Mouse (Mus musculus): ENCODE results near the gene Gm21964.

The Gm21964 gene

DNA sequence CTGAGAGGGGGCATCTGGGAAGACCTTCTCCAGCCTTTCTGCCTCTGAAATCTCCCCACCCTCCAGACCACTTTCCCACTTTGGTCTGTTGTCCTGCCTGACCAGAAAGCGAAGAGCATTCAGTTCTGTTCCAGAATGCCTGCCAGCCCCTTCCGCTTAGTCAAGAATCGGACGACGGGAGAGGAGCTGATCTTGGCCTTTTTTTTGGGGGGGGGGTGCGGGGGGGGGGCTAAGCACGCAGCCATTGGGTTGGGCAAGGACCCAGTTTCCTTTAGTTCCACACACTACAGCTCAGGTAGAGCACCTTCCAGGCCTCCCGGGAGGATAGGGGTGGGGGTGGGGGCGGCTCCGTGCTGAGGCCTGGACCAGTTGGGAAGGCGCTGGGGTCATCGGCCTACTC lies at the start of gene Gm21964:
Gene Gm21964 (plus strand): TSS at position 301 of the 400 bp plus-strand sequence.
- no peak for DNase-seq

DNA sequence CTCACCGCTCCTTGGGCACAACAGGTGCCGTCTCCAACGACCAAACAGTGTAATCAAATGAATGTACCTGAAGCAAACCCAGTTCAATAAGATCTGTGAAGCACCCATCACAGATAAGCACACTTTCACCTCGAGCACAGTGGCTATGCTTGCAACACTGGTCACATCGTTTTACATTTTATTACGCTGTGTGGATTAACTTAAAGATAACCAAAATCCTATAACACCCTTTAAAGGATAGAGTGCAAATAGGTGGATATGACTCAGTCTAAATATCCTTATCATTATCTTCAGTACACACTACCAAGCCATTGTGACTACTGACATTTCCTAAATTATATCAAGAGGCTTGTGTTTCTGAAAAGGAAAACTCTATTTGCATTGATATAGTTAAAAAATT lies 49.8 kb upstream of the Gm21964 start:
- DNase-seq: no peak

DNA sequence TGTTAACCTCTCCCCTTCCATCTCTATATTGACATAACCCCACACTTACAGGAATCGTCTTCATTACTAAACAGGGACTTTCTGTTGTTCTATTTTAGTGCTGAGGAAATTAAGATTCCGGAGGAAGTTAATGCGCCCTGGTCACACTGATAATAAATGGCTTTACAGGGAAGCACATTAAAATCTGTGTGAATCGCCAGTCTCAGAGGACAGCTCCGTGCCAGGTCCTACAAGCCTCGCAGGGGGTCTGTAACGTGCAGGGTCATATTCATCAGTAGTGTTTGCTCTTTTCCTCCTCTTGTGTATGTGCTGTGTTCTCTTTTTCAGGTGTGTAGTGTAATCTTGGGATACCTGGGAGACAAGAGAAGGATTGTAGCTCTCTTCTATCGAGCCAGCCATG lies 42.8 kb upstream of the Gm21964 start:
- no peak for DNase-seq

DNA sequence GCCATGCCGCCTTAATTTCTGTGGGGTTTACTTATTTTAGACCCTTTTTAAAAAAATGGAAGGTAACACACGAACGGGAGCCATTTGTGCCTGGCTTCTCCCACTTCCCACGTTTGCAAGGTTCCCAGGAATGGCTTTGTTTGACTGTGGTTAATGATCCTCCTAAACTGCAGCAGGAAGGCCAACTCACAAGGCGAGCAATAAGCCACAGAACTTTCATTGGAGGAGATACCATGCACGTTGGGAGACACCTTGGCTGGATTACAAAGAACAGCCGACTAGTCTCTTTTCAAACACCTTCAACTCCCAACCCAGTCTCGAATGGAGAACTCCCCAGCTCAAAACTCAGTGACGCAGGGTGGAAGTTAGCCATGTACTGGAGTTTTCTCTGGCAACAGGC lies 36.8 kb upstream of the Gm21964 start:
- DNase-seq: no peak

DNA sequence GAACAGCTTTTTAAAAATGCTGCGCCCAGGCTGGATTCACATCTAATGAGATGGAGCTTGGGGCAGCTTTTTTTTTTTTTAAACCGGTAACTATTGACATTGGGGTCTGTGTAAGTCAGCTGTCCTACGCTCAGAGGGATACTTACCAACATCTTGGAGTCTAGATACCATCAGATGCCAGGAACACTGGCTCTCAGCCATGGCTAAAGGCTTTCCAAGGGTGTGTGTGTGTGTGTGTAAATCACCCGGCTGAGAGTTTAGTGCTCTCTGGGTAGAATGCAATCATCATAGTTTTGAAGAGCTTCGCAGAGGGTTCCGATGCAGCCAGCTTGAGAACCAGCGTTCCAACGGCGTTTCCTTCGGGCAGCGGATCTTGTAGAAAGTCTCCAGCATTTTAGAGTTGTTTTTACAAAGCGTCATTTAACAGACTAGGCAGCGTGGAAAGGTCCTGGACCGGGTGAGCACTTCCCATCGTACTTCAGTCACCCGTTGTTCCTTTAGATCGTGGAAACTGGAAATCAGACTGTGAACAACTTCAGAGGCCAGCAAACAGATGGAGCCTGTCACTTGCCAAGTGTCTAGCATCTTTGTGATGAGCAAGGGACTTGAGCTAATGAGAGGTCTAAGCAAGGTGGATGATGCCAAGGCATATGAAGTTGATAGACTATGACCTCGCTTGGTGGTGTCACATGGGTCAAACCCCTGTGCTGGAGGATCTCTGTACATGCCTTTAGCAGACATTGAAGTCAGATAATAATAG lies 36.2 kb upstream of the Gm21964 start:
- no peak for DNase-seq

DNA sequence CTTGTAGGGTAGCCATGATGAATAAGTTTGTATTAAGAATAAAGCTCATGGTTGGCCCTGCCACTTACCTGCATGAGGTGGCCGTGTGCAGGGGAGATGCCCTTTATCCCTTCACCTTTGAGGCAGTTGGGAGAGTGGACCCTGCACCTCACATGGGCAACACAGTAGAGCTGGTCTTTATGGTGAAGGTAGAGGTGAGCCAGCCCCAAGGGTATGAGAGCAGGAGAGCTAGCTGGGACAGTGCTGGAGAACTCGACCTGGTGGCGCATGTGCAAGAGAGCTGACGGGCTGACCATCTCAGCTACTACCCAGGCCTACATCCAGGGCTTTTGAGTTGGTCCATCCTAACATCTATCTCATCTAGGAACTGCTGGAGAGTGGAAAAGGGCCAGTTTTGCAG lies 35.3 kb upstream of the Gm21964 start:
- no peak for DNase-seq

DNA sequence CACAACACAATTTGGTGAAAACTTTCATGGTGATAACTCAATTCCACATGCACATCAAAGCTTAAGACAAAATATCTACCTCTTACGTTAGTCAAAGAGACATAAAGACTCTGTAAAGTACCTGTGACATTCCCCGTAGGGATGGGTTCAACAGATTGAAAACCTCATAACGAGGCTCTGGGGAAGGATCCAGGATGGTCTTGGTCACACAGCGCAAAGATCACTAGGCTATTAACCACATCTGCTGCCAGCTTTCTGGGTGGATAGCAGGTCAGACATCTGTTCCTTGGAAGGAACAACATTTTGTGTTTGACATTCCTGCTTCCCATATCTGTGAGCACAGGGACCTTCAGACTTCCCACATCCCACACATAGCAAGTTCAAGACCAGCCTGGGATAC lies 31.3 kb upstream of the Gm21964 start:
- DNase-seq: no peak

DNA sequence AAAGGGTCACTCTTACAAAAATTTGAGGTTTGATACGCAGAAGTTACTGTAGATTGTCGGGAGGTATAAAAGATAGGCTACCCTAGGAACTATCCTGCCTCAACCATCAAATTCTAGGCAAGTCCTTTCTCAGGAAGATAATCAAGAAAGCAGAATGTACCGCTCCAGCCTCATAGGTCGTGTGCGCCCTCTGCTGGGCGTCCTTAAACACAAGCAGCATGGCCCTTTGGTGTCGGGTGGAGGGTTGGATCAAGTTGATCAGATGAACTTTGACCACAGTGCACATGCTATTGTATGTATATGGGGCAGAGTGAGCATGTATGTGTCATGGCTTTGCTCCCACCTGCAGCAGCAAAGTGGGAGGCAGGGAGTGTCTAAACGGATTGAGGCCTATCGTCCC lies 29.4 kb upstream of the Gm21964 start:
- peak in 1 of 2 experiments; percentile 32 for DNase-seq

DNA sequence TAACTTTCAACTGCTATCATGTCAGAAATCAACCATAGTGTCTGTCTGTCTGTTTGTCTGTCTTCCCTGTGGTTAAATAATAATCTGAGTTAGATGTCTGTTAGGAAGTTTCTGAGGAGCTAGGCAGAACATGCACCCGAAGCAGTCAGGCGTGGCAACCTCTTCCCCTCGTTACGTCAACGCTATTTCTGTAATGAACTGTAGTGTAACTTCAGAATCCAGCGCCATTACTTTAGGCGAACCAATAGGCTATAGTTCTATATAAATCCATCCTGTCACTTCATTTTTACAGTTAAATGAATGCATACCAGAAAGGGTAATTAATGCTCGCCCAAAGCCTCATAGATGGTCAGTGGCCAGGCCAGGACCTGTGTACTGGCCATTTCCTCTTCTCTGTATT lies 26.5 kb upstream of the Gm21964 start:
- no peak for DNase-seq

DNA sequence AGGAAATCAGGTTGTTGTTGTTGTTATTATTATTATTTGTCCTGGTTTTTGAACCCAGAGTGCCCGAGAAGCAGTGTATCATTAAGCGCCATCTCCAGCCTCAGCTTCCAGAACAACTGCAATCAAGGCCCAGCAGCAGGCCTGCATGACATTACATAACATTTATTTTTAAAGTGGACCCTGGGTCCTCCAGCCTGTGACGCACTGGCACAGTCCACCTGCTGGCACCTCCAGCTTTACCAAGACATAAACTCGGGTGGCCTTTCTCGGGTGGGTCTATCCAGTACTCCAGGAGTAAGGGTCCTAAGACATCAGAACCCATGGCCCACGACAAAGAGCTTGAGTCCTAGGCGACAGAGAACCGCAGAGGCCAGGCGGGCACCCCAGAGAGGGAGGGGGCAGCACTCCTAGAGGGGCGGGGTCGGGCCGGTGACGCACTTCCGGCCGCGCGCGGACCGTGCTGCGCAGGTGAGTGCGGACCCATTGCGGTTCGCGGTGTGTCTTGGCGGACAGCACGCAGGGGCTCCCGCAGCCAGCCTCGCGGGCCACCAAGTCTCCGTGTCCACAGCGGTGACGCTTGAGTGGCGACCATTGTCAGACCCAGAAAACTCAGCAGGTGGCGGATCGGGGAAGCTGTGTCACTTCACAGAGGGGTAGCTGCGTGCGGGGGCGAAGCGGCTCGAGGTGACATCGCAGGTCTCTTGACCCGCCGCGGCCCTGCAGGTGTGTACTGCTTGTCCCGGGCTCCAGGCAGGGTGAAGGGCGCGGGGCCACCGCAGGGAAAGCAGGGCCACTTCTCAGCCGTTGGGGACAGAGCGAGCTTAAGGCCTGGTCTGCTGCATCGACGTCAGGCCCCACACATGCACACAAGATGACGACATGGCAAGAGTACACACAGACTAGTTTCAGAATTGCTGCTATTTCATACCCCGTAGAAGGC lies 21.5 kb upstream of the Gm21964 start, which contains the start of gene Zfp612:
Gene Zfp612 (plus strand): TSS at position 465 of the 940 bp plus-strand sequence.
- DNase-seq: peak in 1 of 2 experiments; percentile 37

DNA sequence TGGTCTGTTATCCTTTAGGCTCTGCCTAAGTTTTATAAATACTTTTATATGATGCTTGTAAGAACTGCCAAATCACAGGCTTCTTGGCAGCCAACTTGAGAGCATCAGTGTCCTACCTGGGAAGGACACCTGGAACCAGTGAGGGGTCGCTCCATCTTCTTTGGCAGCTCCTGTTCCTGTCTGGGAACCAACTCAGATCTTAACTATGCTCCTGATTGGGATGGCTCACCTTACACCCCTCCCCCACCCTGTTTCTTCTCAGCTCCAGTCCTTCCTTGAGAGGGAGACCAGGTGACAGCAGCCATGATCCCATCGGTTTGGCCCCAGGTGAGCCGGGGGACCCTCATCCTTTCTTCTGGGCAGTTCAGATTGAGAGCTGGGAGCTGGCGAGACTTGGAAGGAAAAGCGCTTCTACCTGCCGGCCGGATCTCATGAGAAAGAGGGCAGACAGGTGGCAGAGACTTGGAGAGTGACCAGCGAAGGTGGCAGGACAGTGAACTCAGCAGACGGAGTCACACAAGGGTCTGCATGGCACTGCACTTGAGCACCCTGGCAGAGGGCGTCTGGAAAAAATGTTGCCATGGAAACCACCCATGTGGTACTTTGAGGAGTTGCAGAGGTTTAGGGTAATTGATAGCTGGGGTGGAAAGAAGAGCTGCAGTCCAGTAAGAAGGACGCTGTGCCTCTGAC lies 18.4 kb upstream of the Gm21964 start:
- no peak for DNase-seq

DNA sequence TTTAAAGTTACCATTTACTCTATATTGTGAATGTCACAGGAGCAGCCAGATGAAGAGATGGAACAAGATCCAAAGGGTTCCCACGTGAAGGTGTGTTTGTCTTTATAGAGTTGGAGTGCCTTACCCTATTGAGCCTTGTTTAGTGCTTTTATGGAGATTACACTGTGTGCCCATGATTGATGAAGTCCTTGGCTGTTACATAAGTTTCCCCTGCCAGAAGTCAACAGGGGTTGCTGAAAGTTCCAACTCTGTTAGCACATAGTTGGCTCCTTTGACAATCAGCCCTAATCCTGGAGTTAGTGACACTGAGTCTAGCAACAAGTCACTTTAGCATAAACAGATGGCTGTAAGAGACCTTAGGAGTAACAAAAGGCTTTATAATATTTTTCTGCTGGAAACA lies 9.1 kb upstream of the Gm21964 start:
- DNase-seq: no peak

DNA sequence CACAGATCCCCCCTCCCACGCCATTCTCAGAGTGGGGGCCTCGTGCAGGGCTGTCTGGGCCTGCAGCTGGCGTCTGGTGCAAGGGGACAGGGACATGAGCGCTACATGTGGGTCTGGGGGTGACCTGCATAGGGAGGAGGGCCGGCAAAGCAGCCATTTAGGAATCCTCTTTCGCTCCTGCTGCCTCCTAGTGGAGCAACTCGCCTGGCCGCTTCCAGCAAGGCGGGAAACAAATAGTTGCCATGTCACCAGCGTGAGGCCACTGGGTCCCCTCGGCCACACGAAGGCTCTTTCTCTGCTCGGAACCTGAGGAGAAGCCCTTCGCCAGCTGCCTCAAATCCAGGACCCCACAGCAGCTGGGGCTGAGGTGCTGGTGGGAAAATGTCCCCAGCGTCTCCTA lies 669 bp downstream of the Gm21964 start:
- no peak for DNase-seq

DNA sequence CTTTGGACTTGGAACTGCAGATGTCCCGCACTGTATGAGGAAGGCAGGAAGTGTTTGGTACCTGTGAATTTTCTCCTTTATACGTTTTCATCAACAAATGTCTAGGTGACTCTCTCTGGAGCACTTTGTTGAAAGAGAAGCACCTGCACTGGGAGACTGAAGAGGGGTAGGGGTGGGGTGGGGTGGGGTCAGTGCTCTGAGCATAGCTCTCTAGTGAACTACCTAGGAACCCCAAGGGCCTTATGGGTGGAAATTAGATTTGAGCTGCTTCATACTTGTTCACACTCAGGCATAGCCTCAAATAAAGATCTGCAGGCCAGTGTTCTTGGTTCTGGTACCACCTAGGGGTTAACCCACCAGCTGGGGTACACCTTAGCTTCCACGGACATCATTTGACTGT lies 1.6 kb downstream of the Gm21964 start, which contains the start of gene Gm17720:
Gene Gm17720 (minus strand): TSS at position 101 of the 400 bp plus-strand sequence.
- DNase-seq: no peak

DNA sequence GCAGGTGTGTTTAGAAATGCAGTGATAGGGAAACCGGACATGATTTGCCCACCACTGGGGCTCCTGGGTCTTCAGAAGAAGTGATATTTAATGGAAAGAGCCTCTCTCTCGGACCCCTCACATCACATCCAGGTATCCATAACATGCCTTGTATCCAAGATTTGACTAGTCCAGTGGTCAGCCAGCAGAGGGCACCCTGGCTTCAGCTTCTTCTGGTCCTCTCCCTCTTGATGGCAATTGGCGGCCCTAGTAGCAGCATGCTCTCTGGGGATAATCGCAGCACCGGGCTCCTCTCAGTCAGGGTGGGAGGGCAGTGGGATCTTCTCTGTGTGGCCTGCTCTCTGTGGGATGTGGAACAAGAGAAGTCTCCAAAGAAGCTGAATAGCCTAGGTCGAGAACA lies 18.7 kb downstream of the Gm21964 start:
- DNase-seq: no peak

DNA sequence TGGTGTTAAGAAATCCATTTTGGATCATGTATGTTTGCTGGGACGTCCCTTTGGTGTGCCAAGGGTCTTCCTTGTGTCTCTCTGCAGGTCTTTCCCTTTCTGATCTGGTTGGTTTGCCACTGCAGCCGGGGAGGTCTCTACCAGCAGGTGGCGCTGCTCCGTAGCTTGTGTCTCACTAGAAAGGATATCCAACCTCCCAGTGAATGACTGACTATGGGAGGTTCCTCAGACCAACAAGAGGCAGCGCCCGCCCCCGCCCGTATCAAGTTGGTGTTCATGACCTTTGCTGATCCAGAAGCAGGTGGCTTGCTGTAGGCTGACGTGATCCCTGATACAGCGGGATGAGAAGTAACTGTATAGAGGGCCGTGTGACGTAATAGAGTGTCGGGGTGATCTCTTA lies 29.5 kb downstream of the Gm21964 start:
- peak in 1 of 2 experiments; percentile 44 for DNase-seq

DNA sequence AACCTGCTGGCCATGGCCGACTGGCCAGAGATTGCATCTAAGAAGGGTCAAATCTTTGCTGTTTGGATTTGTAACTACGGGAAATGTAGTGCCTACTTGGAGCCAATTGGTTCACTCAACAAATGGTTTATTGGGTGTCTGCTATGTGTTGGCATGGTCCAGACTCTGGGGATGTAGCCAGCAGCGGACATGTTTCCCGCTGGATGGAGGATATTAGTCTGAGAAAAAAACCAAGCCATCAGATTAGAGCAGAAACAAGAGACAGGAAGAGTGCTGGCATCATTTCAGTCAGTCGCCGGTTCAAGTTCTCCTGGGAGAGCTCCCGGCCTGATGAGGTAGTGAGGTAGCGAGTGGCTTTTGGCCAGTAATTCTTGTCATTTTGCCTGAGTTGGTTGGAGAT lies 33.2 kb downstream of the Gm21964 start:
- no peak for DNase-seq

DNA sequence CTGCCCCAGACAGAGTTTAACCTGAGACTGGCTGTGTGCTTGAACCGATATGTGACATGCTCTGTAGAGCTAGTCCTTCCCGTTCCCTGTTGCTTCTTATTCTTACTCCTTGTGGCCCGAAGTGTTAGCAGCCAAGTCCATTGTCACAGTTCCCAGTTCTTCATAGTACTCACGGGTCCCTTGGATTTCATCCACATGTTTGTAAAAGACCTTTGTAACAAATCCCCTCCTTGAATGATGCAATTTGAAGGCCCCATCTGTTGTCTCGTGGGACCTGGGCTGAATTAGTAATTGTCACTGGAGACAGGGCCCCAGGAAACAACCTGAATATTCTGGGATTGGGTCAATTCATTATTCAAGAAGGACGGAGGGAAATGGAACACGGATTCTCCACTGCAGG lies 34.5 kb downstream of the Gm21964 start:
- no peak for DNase-seq

DNA sequence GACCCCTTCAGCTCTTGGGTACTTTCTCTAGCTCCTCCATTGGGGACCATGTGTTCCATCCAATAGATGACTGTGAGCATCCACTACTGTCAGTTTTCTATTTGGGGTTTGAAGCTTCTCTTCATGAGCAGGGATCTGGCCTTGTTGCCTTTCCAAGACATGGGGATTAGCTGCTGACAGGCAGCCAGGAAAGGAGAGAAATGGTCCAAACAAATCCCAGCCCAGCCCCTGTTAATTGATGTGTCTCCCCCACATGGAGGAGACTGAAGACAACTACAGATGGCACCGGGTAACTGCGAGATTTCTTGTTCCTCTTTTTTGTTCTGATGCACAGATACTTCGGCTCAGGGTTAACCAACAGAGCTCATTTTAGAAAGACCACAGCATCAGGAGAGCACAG lies 39.1 kb downstream of the Gm21964 start:
- no peak for DNase-seq

DNA sequence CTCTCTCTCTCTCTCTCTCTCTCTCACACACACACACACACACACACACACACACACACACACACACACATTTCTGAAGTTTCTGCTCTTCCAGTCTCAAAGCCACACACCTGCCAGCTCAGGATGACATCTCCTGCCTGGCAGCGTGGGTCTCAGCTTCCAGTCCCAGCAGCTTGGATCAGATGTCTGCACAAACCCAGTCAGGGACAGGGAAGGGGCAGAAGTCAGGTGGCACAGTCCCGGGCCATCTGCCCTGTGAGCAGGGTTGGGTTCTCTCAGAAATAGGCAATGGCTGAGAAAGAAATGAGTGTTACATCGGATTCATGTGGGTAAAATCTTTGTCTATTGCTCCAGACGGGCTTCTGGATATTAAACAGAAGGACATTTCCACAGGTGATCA lies 39.8 kb downstream of the Gm21964 start:
- no peak for DNase-seq

DNA sequence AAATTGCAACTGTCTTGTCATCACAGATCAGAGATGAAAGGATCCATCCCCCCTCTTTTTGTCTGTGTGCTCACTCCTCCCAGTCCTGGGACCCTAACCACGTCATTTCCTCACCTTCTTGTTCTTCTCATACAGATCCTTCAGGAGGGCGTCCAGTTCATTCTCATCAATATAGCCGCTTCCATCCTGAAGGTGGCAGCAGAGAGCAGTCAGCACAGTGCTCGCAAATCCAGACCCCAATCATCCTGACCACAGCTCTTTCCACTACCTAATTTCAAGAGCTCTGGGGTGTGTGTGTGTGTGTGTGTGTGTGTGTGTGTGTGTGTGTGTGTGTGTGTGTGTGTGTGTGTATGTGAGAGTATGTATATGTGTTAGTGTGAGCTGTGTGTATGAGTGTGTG lies 44.5 kb downstream of the Gm21964 start:
- peak in 1 of 2 experiments; percentile 34 for DNase-seq

DNA sequence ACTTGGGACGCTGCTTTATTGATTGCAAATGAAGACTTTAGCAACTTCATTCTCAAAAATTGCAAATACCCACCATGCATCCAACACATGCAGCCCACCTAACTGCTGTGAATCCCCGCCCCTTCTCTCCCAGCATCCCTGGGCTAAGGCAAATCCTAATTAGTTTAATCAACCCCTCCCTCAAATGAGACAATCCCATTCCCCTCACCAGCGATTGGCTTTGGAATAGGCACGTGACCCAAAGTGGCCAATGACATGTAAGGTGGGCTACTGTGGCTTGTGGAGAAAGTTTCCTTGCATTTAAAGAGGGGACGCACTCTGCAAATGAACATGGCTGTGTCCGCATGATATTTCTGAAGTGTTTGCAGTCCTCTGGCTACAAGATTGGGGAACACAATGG lies 51.9 kb downstream of the Gm21964 start:
- DNase-seq: no peak

Measured in spleen, adult 18-20 months (tissue).